Mouse (Mus musculus): ENCODE results near the gene Ndufa6. TPM values are rescaled to one million over a fixed set of nuclear protein-coding genes. Genes with fewer than 3 reads are reported as not detected.
"Not testable (repeated sequence)": the region's sequence is repeated elsewhere in the genome, so short reads cannot be mapped to it uniquely, and the experiment has no call there.

The Ndufa6 gene
- polyA plus RNA-seq (2017; shearing (Covaris generic)): 100 to 1,000 TPM; 393 to 568 (median 531) TPM

DNA sequence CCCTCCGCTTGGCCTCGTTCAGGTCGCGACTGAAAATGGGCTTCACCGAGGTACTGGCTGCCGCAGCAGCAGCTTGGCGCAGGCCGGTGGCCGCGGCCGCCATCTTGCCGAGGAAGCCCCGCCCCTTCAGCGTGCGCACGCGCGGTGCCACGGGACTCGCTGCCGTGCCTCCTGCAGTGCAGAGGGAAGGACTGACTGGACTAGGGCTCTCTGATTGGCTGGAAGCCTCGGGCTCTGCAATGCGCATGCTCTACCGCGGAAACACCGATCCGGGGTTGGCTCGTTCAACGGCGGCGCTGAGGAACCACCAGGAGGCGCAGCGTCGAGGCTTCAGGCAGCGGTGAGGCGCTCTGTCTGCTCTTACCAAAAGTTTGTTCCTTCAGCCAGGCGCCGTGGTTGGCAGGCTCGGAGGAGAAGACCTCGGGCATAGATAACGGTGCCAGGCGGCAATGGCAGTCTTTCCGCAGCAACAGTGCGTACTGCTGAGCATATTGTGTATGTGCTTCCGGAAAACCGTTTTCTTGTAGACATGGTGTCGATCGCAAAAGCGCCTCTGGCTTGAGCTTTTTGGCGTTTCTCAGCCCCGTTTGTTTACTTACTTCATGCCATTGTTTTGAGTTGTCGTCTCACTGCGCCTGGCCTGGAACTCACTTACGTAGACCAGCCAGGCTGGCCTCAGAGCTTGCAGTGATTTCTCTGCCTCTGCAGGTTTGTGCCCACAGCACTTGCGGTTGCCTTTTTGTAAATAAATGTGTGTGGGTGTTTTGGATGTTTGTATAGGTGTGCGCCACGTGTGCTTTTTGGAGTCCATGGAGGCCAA is at the start of gene Ndufa6:
Gene Ndufa6 (minus strand): TSS at position 197 of the 820 bp plus-strand sequence.
- peak; percentile 98 for ATAC-seq

DNA sequence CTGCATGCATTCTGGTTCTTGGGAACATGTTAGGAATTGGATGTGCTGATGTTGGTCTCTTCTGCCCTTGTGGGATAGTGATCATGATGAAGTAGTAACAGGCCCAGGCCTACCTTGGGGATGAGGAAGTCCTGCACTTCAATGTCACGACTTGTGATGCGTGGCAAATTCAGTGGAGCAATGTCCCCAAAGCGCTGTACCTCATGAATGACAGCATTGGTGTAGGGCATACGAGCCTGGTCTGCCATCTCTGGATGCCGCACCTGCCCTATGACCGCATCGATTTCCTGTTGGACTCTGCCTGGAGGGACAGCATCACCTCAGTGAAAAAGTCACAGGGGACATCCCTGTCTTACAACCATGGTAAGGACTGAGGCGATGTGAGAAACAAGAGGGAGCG is 49.5 kb upstream of the Ndufa6 start:
- ATAC-seq: no peak

DNA sequence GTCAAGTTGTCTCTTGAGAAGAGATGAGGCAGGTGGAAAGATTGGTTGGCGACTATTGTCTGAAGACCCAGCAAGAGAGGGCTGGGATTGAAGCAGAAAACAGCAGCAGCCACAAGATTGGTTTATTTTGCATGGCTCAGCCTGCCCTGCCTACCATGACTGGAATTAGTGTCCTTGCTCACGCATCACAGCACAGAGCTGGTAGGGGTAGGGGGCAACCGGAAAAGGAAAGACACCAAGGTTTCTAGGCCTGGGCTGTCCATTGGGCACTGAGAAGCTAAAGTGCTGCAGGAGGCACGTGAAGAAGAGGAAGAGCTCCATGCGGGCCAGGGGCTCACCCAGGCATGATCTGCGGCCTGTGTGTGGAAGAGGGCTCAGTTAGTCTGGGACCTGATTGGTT is 48.6 kb upstream of the Ndufa6 start:
- no peak for ATAC-seq

DNA sequence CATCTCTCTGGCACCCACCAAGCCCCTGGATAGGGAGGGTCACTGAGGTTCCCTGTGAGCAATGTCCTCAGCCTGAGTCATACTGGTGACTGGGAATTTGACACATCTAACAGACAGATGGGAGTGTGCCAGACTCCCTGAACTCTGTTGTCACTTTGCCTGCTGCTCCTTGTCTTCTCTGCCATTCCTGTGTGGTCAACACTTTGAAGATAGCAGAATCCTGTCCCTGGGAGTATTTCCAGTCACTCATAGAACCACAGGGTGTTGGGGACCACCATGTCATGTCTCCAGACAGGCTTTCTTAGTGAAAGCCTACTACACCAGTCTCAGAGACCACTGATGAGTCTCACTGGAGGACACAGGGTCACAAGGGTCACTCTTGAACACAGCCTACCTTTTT is 48.0 kb upstream of the Ndufa6 start:
- no peak for ATAC-seq

DNA sequence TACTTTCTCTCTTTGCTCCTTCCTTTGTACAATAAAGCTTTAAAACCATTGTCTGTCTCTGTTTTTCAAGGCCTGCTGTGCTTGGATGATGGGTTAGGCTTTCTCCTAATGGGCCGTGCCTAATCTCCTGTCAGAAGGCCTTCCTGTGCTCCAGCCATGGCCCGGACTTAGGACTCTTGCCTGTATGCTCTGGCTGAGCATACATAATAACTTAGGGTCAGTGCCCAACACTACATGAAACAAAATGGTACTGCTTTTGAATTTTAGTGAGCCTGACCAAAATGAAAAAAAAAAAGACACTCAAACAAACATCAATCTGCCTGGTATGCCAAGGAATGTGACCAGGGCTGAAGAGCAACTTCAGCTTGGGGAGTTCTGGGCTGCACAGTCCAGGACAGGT is 47.4 kb upstream of the Ndufa6 start:
- ATAC-seq: no peak

DNA sequence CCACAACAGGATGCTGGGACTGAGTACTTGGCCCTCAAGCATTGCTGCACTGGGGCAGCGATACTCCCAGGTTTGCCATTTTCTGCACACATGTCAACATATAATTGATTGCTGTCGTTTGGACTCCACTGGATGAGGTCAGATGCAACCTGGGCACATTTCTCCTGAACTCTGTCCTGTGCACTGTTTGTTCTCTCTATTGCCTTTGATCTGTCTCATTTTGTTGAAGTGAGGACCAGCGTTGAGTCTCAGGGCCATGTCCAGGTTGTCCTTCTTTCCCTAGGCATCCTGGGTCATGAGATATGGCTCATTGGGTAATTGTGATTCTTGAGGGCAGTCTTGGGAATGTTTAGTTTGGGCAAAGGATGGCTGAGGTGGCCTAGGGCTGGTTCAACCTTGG is 41.8 kb upstream of the Ndufa6 start:
- not testable (repeated sequence) for ATAC-seq

DNA sequence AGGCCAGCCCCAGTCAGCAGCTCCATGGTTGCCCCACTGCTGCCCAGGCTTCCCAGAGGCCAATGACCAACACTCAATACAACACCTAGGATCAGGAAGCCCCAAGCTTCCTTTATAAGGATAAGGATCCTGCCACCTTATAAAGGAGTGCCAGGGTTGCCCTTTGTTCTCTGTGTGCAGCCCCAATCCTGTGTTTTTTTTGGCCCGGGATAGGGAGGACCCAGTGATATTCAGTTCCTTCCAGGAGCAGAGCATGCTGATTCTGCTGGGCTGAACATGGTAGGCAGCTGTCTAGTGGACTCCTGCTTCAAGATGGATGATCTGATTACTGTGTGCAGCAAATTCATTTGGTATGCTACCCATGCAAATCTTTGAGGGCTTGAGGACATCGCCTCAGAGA is 39.8 kb upstream of the Ndufa6 start, which contains the start of gene Cyp2d11:
Gene Cyp2d11 (minus strand): TSS at position 101 of the 400 bp plus-strand sequence.
- ATAC-seq: not testable (repeated sequence)

DNA sequence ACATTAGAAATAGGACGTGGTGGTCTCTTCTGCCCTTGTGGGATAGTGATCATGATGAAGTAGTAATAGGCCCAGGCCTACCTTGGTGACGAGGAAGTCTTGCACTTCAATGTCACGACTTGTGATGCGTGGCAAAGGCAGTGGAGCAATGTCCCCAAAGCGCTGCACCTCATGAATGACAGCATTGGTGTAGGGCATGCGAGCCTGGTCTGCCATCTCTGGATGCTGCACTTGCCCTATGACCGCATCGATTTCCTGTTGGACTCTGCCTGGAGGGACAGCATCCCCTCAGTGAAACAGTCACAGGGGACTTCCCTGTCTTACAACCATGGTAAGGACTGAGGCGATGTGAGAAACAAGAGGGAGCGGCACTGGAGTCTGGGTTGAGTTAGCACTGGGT is 35.8 kb upstream of the Ndufa6 start:
- not testable (repeated sequence) for ATAC-seq

DNA sequence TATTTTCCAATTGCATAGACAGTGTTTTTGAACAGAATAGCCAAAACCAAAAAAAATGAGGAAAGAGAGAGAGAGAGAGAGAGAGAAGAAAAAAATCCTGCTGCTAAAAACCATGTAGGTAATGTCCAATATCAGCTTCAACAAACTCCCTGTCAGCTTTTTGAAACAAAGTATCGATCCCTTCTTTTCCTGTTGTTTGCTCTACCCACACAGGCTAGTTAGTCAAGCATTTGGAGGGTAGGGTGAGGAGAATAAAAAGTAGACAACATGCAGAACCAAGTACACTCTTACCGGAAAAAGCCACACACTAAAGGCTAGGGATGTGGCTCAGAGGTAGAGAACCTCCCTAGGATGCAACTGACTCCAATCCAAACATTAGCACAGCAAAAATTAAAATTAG is 31.6 kb upstream of the Ndufa6 start:
- no peak for ATAC-seq

DNA sequence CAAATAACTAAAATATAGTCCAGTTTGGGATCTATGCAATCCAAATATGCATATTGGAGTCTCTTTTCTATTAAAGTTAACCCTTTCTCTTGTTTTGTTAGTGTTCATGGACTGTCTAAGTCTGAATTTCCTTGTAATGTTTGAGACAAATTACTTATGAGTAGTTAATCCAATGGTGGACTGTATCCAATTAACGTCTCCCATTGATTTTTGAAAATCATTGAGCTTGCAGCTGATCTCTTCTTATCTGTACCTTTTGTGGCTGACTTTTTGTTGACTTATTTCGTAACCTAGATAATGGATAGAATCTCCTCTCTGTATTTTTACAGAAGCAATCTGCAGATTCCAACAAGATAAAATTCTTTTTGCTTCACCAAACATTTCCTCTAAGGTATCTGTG is 28.3 kb upstream of the Ndufa6 start:
- no peak for ATAC-seq

DNA sequence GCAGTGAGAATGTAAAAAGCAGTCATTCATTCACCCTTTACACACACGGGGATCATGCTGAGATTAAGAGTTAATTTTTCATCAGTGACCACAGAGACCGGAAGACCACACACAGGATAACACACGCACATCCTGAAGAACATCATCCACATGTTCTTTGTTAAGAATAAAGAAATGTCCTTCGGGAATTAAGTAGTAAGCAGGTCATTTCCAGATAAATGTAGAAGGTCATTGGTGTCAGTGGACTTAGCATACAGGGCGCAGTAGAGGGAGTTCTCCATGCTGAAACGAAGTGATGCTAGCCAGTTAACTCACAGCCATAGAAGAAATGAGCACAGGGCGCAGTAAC is 26.6 kb upstream of the Ndufa6 start:
- no peak for ATAC-seq

DNA sequence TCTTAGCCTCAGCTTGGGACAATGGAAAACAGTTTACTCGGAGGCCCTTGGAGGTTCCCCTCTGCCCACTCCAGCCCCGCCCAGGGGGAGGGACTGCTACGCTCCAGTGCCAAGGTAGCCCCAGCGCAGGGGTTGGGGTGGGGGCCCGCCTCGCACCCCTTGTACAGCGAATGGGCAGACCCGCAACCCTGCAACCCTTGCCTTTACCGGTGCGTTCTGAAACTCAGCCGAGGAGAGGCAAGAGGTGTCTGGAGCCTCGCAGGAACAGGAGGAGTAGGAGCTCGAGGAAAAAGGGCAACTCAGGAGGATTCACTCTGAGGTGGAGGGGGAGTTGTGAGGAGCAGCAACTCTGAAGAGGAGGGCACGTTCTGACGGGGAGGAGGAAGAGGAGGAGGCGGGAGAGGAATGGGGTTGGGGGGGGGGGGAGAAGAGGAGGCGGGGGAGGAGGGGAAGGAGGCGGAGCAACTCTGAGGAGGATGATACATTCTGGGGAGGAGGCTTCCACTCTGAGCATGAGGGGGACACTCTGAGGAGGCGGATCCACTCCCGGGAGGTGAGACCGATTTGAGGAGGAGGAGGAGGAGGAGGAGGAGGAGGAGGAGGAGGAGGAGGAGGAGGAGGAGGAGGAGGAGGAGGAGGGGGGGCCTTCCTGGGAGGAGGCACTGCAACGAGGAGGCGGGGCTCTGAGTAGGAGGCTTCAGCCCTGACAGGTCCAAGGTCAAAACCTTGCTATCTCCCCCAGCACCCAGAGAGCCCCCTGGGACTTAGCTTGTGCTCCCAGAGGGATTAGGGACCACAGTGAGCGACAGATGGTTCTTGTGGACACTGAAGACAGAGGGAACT is 26.0 kb upstream of the Ndufa6 start, which contains the start of gene Cyp2d22:
Gene Cyp2d22 (minus strand): TSS at position 390 of the 843 bp plus-strand sequence.
- peak; percentile 43 for ATAC-seq

DNA sequence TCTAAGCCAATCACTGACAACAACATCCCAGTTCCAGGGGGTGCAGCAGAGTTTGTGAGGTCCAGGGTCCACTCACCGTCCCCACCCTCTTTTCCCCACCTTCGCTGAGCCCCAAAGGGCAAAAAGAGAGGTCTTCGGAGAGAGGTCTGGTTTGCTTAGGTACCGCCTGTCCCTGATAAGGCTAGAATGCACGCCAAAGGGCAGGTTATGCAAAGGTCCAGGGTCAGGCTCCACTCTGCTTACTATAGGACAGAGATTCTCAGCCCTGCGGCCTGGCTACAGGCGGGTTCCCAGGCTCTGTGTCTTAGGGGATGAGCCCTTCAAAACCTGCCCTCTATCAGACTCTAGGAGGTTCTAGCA is 25.4 kb upstream of the Ndufa6 start:
- no peak for ATAC-seq

DNA sequence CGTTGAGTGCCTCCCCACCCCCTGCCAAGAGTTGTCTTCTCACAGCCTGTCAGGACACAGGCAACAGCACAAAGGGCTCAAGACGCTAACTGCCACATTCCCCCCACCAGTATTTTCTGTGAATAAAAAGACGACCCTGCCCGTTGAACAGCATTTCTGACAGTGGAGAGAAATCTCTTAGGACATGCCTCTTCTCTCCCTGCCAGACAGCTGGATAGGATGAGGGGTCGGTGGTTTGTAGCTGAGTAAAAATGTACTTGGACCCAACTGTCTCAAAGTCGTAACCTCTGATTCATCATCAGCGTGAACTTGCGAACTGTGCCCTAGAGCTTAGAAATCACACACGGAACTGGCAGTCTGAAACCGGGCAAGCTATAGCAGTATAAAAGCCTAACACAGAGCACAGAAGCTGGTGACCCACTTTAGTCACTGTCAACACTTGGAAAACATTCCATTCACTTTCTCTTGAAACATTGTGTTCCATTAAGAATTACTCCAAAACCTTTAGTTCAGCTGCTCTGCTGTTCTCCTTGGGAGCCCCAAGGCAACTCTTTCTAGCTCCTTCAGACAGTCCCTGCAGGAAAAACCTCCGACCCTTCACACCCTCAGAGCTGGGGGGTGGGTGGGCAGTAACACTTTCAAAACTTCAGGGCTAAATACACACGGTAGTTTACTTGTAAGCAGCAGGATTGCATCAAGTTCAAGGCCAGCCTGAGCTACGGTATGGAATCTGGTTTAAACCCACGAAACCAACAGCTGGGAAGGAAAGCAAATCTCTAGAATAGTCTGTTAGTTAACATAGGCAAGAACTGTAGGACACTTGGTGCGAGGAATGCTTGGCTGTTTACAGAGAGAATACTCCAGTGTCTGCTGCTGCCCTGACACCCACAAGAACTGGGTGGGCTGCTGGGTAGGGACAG is 24.4 kb upstream of the Ndufa6 start:
- no peak for ATAC-seq

DNA sequence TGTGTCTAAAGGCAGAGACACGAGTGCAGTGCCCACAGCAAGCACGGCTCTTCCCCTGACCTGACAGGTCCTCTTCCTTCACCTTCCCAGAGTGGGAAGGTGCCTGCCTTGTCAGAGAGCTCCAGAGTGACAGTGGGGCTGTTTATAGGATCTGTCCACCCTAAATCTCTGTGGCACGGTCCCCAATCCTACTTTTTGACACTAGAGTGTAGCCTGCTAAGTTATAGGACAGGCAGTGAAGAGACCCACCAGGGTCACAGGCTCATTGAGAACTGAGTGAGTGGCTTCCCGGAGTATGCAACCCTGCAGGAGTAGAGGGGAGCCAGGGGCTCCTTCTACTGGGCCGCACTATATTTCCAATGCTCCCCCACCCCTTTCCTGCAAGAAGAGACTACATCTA is 23.6 kb upstream of the Ndufa6 start:
- no peak for ATAC-seq

DNA sequence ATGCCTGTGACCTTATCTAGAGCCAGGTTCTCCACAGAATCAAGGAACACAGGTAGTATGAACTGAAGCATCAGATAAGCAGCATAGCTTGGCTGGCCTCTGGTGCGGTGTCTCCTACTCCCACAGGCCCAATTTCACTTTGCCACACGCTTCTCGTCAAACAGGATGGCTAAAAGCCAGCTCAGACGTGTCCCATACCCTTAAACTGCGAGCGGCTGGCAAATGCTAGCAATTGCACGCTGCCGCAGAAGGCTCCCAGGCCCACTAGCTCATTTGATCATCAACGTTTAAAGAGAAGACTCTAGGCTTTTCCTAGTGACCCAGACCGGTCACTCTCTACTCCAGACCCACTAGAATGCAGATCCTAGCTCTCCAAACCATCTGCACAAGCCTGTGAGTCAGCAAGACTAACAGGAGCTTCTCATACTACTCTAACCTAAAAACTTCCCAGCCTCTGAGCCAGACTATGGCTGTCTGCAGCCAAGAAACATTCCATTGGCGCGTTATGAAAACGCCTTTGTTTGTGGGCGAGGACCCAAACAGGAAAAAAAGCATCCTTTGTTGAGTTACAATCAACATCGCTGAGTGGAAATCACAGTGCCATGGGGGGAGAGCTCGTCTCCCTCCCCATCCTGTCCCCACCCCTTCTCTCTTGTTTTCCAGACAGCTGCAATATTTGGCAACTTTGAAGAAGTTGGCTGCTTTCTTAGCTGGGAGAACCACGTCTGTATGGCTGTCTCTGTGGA is 22.4 kb upstream of the Ndufa6 start:
- no peak for ATAC-seq

DNA sequence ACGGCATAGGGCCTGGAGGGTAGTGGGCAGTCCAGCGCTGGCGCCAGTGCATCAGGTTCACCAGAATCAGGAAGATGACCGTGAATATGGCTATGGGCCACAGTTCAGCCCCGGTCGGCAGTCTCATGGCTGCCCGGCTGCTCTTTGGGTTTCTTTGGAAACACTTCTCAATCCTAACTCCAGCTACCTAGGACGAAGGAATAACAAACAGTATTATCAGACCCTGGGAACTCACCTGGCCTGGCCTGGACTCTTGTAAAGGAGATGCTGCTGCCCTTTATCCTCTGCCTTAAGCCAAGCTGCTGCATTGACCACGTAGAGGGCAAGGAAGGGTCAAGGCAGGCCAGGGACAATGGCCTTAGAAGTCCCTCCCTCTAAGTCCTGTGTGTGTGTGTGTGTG is 21.7 kb upstream of the Ndufa6 start:
- ATAC-seq: no peak

DNA sequence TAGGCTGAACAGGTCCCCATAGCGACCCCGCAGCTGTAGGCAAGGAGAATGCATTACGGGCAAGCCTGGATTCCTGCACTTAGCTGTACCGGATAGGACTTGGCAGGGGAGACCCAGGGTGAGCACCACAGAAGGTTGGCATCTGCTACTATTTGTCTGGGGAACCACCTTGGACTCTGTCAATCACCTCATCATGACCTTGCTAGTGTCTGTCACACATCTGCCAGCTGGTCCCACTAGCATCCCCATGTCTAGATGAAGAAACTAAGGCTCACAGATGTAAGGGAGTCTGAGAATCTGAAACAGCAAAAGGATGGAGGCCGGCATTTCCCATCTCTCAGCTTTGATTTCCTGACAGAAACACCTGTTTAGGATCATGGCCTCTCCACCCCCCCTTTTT is 20.3 kb upstream of the Ndufa6 start:
- ATAC-seq: no peak

DNA sequence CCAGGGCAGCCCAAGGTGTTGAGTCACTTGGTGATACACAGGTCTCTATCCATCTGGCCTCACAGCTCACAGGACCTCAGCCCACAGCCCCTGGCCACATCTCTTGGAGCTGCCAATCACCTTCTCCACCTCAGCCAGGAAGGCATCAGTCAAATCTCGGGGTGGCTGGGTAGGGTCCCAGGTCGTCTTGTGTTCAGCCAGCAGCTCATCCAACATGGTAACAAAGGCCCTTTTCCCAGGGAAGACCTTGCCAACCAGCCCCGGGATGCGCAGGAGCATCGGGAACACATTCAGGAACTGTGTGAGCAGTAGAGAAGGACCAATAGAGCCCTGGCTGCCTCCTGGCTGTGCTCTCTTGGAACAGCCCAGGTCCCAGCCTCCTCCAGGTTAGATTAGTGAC is 18.9 kb upstream of the Ndufa6 start:
- ATAC-seq: no peak

DNA sequence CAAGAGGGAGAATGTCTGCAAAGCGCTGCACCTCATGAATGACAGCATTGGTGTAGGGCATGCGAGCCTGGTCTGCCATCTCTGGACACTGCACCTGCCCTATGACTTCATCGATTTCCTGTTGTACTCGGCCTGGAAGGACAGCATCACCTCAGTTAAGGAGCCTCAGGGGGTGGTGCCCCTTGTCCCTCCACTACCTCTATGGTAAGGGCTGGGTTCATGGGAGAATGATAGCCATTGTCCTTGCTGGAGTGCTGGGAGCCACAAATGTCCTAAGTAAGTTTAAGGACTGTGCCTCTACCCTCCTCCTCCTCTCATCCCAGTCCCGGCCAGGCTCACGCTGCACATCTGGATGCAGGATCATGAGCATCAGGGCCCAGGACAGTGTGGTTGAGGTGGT is 18.3 kb upstream of the Ndufa6 start:
- ATAC-seq: no peak

DNA sequence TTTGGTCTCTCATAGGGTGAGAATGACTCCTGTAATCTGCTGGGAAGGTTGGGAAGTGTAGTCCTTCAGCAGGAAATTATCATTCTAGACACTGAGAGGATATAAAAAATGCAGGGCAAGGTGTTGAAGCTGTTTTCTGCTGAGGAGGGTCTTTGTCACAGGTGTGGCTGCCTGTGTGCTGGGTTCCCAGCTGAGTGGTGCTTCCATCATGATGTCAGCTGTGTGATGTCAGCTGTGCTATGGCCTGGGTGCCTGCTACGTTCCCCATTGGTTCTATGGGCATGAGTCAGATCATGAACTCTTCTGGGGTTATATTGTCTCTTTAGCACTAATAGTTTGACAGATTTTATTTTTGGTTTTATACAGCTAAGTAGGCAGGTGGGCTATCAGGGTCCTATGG is 14.7 kb upstream of the Ndufa6 start:
- no peak for ATAC-seq

DNA sequence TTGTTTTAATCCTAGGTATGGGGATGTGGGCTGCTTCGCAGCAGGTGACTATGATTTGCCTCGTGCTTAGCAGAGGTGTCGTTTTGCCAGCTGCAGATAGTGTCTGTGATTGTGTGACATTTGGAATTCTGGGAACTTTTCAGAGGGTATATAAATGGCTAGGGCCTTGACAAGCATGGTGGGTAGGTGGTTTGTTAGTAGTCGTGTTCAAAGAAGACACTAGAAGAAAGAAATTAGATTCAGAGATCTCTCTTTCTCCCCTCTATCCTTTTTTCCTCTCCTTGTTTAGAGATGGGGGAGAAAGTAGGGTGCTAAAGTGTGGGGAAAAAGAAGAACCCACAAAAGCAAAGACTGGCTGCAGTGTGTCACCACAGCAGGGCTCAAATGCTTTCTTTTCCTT is 14.0 kb upstream of the Ndufa6 start:
- ATAC-seq: no peak

All from inflammation-experienced regulatory T-cells, adult 6 months (primary cell).